Mouse (Mus musculus) megakaryocyte, embryonic 14.5 days (primary cell): ENCODE data around the gene Gm29776. TPM values are rescaled to one million over a fixed set of nuclear protein-coding genes. Genes with fewer than 3 reads are reported as not detected.
A peak's percentile ranks its signal among the peaks of the same experiment; 100 is the strongest.

Source experiments
- H3K27me3 ChIP-seq: replicated peaks from 2 replicates; pipeline ENCODE3; 2012; ENCODE audit warnings: inconsistent platforms
- H3K36me3 ChIP-seq: replicated peaks from 2 replicates; pipeline ENCODE3; 2012; ENCODE audit warnings: low read length, inconsistent platforms, mixed read lengths
- H3K4me1 ChIP-seq: 2 replicates; pipeline ENCODE4 v1.6.1; 2012; ENCODE audit warnings: inconsistent platforms
- H3K4me3 ChIP-seq: replicated peaks from 2 replicates; pipeline ENCODE3; 2012; ENCODE audit warnings: moderate library complexity, mild to moderate bottlenecking, inconsistent platforms
- H3K9me3 ChIP-seq: 2 replicates; pipeline ENCODE4 v1.6.1; 2012; ENCODE audit warnings: inconsistent platforms
- FLI1 ChIP-seq: IDR thresholded peaks from 2 replicates; pipeline ENCODE4 v1.6.1; 2012; ENCODE audit warnings: low read length, inconsistent platforms, mixed read lengths
- GATA1 ChIP-seq: IDR thresholded peaks from 3 replicates; pipeline ENCODE4 v1.6.1; 2012; ENCODE audit warnings: mixed read lengths, low read length, inconsistent platforms, borderline replicate concordance
- polyA plus RNA-seq: library from polyadenylated mRNA; stranded (reverse); fragments of >175 nt; gene quantifications from 2 replicates; pipeline ENCODE4 v1.2.3, GENCODE M21; 2012; ENCODE audit warnings: low replicate concordance; ENCODE audit not compliant: insufficient read depth

The Gm29776 gene
- polyA plus RNA-seq, 1 experiment, result not detected

DNA sequence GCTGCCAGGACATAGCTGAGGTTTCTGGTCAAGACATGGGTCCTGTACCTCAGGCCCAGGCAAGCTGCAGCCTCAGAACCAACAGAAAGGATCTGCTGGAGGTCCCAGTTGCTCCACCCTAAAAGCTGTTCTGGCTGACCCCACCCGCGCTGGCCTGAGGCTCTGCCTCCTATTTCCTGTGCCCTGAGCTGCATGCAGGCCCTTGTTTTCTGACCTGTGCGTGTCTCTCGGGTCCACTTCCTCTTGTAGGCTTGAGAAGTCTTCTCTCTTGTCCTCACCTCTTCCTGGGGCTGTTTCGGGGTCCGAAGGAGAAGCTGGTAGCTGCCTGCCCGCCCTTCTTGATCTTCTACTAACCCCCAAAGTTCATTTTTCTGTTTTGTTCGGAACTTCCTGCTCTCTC is 14.2 kb upstream of the Gm29776 start:
- Histone ChIP-seq H3K36me3 (no peaks in the 10 kb centered on the region), H3K4me3 (peak overlapping the region; percentile 5), H3K27me3 (peaks cover 44% of the 10 kb centered on the region), H3K9me3 (peaks cover 8% of the 10 kb centered on the region), H3K4me1 (peaks cover 22% of the 10 kb centered on the region)
- TF ChIP-seq GATA1 (no peak), FLI1 (no peak)

DNA sequence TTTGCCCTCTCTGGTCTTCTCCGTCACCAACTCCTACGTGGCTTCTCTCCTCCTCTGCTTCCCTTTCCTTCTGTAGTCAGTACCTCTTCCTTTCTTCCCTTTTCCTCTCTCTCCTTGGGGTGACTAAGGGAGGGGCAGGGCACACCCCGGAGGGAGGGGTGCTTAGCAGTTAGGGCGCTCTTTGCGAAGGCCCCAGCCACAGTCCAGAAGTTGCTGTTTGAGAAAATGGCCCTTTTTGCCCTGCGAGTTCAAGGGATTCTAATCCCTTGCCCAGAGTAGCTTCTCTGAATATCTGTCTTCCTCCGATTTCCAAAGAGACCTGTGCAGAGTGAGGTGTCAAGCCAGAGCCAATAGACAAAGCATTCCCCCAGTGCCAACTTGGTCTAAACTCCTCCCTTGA is 13.4 kb upstream of the Gm29776 start, which contains the start of gene Cebpe:
TSS of gene Cebpe (minus strand) at position 101 of the 400 bp plus-strand sequence.
- Histone ChIP-seq H3K4me1 (peaks cover 28% of the 10 kb centered on the region), H3K9me3 (peaks cover 8% of the 10 kb centered on the region), H3K36me3 (no peaks in the 10 kb centered on the region), H3K4me3 (peak within 1 kb of the TSS; percentile 20), H3K27me3 (peaks cover 51% of the 10 kb centered on the region)
- TF ChIP-seq GATA1 (no peak), FLI1 (no peak)

DNA sequence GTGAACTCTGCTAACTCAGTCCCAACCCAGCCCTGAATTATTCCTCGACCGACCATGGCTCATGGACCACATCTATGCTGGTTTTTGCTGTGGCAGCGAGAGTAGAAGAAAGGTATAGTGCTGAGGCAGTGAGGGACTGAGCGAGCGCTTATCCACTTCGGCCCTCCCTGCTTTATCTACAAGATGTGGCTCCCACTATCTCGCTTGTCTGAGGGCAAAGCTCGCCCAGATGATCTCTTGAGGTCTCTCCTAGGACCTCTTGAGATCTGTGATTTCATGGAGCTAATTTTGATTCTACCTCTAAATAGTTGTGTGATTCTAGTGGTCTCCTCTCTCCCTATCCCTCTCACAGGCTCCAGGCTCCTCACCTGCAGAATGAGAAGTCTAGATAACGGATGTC is 10.4 kb upstream of the Gm29776 start:
- Histone ChIP-seq H3K27me3 (peaks cover 71% of the 10 kb centered on the region), H3K4me1 (peaks cover 40% of the 10 kb centered on the region), H3K4me3 (no peak overlapping the region)

DNA sequence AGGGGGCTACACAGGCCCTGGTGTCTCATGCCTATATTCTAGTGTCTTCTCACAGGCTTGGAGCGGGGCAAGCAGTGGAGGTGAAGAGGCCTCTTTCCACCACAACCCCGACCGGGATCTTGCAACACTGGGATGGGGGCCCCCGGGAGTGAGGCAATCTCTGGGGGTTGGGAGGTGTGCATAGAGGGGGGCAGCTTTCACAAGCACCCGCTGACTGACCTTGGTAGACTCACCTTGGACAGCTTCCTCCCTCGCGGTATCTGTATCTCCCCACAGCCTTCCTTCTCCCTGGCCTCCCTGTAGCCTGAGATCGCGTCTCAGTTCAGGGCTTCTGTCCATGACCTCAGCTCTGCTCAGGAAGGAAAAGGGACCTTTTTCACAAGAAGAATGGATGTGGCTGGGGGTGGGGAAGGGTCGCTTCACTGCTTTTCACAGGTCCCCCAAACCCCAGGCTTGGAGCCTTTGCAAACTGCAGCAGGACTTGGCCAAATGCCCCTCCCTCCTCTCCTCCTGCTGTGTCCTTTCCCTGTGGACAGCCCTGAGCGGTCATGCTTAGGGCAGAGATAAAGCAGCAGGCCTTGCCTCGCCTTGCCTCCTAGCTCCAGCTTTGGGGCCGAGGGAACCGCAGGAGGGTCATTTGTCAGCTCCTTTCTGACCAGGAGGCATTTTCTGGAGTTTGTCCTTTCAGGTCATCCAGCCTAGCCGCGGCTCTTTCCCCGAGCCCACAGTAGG is 8.1 kb upstream of the Gm29776 start:
- H3K27me3 ChIP-seq, result peaks cover 80% of the 10 kb centered on the region
- no peaks in the 10 kb centered on the region for H3K36me3 ChIP-seq
- H3K9me3 ChIP-seq, result no peaks in the 10 kb centered on the region
- peak overlapping the region; percentile 75 for H3K4me3 ChIP-seq
- peaks cover 29% of the 10 kb centered on the region for H3K4me1 ChIP-seq
- no peak for TF ChIP-seq FLI1
- no peak for TF ChIP-seq GATA1

More for the DNA sequence above, 10.4 kb upstream of the Gm29776 start:
- Histone ChIP-seq H3K36me3 (no peaks in the 10 kb centered on the region), H3K9me3 (no peaks in the 10 kb centered on the region)
- TF ChIP-seq GATA1, result no peak
- no peak for TF ChIP-seq FLI1

DNA sequence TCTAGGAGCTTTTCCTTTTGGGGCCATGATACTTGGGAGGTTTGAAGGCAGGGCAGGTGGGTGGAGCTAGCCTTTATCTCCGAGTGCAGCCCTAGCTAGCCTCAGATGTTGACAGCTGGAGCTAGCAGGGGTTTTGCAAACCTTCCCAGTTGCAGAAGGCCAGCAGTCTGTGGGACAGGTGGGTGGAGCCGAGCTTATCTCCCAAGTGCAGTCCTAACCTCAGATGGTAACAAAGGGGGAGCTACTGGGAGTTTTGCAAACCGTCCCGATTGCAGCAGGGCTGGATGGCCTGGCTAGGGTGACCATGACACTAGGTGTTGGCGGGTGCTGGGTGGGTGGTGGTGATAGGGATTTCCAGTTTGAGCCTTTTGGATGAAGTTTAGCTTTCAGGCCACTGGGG is 7.2 kb upstream of the Gm29776 start:
- Histone ChIP-seq H3K9me3 (no peaks in the 10 kb centered on the region), H3K36me3 (no peaks in the 10 kb centered on the region), H3K4me1 (peaks cover 36% of the 10 kb centered on the region), H3K27me3 (peaks cover 71% of the 10 kb centered on the region), H3K4me3 (peak overlapping the region; percentile 70)
- TF ChIP-seq FLI1 (no peak), GATA1 (no peak)

DNA sequence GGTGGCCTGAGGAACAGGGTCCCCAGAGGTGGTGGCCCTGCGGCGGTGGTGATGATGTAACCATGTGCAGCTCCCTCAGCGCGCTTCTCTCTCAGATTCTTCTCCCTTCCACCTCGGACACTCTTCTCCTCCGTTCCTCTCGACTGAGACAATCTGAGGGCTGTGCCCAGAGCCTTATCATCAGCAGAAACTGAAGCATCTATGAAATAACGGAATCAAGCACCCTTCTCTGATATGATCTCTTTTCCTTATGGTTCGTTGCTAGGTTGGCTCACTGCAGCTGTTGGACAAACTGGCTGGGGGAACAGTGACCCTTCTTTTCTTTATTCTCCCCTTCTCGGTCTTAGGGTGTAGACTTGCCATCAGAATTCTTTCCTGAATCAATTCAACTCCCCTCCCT is 4.6 kb upstream of the Gm29776 start:
- H3K9me3 ChIP-seq, result no peaks in the 10 kb centered on the region
- peaks cover 51% of the 10 kb centered on the region for H3K27me3 ChIP-seq
- H3K36me3 ChIP-seq, result no peaks in the 10 kb centered on the region
- H3K4me1 ChIP-seq, result peaks cover 54% of the 10 kb centered on the region
- H3K4me3 ChIP-seq, result no peak overlapping the region
- TF ChIP-seq GATA1, result no peak
- no peak for TF ChIP-seq FLI1

DNA sequence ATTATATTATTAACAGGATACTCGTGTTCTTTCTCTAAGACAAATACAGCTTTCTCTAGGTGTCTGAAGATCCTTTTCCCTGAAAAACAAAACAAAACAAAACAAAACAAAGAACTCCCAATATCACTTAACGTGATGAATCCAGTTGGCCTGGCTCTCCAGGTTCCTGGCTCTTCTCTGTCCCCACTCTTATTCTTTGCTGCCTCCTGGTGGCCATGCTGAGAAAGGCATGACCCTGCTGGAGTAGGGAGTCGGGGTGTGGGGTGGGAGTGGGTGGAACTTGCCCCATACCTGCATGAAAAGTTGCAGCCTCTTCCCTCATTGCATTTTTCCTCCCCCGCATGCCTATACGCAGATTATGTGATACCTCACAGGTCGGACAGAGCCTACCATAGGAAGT is 2.7 kb upstream of the Gm29776 start:
- Histone ChIP-seq H3K36me3 (no peaks in the 10 kb centered on the region), H3K4me3 (peak overlapping the region; percentile 83), H3K9me3 (no peaks in the 10 kb centered on the region), H3K27me3 (peaks cover 40% of the 10 kb centered on the region), H3K4me1 (peaks cover 41% of the 10 kb centered on the region)
- TF ChIP-seq GATA1 (no peak), FLI1 (no peak)

DNA sequence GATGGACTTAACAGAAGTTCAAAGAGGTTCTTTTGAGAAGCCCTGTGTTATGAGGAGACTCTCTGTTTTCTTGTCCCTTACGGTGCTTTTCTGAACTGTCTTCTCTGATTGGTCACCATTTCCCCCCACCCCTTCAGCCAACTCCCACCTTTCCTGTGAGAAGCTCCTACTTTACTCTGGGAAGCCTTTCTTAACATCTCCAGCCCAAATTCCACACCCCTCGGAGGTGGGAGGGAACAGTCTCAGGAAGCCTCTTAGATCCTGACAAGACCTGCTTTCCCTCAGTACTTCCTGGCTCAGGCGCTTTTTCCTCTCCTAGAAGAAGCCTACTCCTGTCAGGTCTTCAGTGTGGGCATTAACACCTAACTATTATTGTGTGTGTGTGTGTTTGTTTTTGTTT is 953 bp upstream of the Gm29776 start:
- Histone ChIP-seq H3K4me3 (no peak overlapping the region), H3K9me3 (no peaks in the 10 kb centered on the region), H3K27me3 (peaks cover 39% of the 10 kb centered on the region), H3K36me3 (peaks cover 3% of the 10 kb centered on the region), H3K4me1 (peaks cover 44% of the 10 kb centered on the region)
- TF ChIP-seq FLI1, result no peak
- TF ChIP-seq GATA1, result no peak

DNA sequence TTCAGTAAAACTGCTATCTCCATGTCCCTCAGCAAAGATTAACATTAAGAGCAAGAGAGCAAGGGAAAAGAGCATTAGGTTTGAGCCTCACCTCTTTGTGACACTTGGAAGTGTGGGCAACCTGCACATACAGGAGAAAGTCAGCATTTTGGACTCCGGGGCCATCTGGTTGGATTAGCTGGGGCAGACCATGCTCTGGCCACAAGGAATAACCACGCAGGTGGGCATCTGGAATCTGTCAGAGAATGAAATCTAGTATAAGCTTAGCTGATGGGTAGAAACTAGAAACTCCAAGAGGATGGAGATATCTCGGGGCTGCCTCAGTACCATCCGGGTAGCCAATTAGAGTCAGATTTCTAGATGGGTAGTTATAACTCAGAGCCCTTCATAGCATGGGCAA is 1.9 kb downstream of the Gm29776 start:
- H3K36me3 ChIP-seq, result peaks cover 26% of the 10 kb centered on the region
- TF ChIP-seq GATA1 (no peak), FLI1 (no peak)
- H3K27me3 ChIP-seq, result peaks cover 23% of the 10 kb centered on the region
- no peak overlapping the region for H3K4me3 ChIP-seq
- peaks cover 43% of the 10 kb centered on the region for H3K4me1 ChIP-seq
- H3K9me3 ChIP-seq, result no peaks in the 10 kb centered on the region

DNA sequence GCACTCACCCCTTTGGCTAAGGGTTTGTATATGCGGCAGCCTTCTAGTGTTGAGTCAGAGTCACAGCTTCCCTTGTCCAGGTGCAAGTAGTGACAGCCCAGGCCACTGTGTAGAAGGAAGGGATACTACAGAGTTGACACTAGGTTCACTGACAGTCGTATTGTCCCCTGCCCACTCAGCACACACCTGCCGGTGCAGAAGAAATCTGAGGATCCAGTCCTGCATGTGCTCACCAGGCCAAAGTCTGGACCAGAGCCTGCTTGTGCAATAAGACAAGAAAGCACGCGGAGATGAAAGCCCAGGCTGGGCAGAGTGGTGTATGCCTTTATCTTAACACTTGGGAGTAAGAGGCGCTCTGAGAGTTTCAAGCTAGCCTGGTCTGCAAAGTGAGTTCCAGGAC is 3.6 kb downstream of the Gm29776 start:
- Histone ChIP-seq H3K9me3 (no peaks in the 10 kb centered on the region), H3K4me1 (peaks cover 32% of the 10 kb centered on the region), H3K27me3 (peaks cover 23% of the 10 kb centered on the region), H3K36me3 (peaks cover 37% of the 10 kb centered on the region), H3K4me3 (no peak overlapping the region)
- no peak for TF ChIP-seq GATA1
- no peak for TF ChIP-seq FLI1
